Mouse (Mus musculus) lung, postnatal 0 days (tissue): ENCODE measurements around the gene Nppa. TPM values are rescaled to one million over a fixed set of nuclear protein-coding genes. Genes with fewer than 3 reads are reported as not detected.

Experiments used
- ATAC-seq: fragments of 200-750 bp; cut with Nextera tagmentation; 2 replicates; pipeline ENCODE4 v1.8.0; 2017; ENCODE audit warnings: moderate library complexity
- DNase-seq: peaks from one replicate; pipeline ENCODE4 v3.0.0-alpha.2; 2016; ENCODE audit warnings: low spot score
- H3K27ac ChIP-seq: fragments of 300-500 bp; sonication (generic); 2 replicates; pipeline ENCODE4 v1.5.1; 2014; ENCODE audit warnings: antibody characterized with exemption, mild to moderate bottlenecking, low read length, mixed read lengths
- H3K27me3 ChIP-seq: fragments of 300-500 bp; sonication (generic); replicated peaks from 2 replicates; pipeline ENCODE4 v1.6.1; 2014; ENCODE audit warnings: low read length, mixed read lengths; ENCODE audit not compliant: insufficient read depth
- H3K36me3 ChIP-seq: fragments of 300-500 bp; sonication (generic); 2 replicates; pipeline ENCODE4 v1.6.1; 2014; ENCODE audit warnings: low read length, mixed read lengths; ENCODE audit not compliant: insufficient read depth
- H3K4me1 ChIP-seq: fragments of 300-500 bp; sonication (generic); 2 replicates; pipeline ENCODE4 v1.6.1; 2014; ENCODE audit warnings: antibody characterized with exemption, low read depth, low read length, mixed read lengths; ENCODE audit not compliant: insufficient read depth
- H3K4me2 ChIP-seq: fragments of 300-500 bp; sonication (generic); replicated peaks from 2 replicates; pipeline ENCODE4 v1.6.1; 2014; ENCODE audit warnings: low read depth, mild to moderate bottlenecking, low read length, moderate library complexity, mixed read lengths
- H3K4me3 ChIP-seq: fragments of 300-500 bp; sonication (generic); 2 replicates; pipeline ENCODE4 v1.5.1; 2014; ENCODE audit warnings: low read depth, low read length
- H3K9ac ChIP-seq: fragments of 300-500 bp; sonication (generic); replicated peaks from 2 replicates; pipeline ENCODE4 v1.6.1; 2014; ENCODE audit warnings: low read depth, mild to moderate bottlenecking
- H3K9me3 ChIP-seq: fragments of 300-500 bp; sonication (generic); 2 replicates; pipeline ENCODE4 v1.6.1; 2016; ENCODE audit warnings: low read length, mixed read lengths
- CTCF ChIP-seq: IDR thresholded peaks from 2 replicates; pipeline ENCODE4 v1.5.1; 2016; ENCODE audit warnings: antibody characterized with exemption, mild to moderate bottlenecking
- EP300 ChIP-seq: IDR thresholded peaks from 2 replicates; pipeline ENCODE4 v1.6.1; 2016; ENCODE audit warnings: antibody characterized with exemption, mild to moderate bottlenecking, control low read depth
- whole genome bisulfite sequencing: fragments of 180-500 bp; shearing (Covaris S2); extraction: QIAGEN DNeasy Blood & Tissue Kit; methylation state at CpG from one replicate; pipeline ENCODE4 v1.1.7; 2014; 5-methylcytosine and 5-hydroxymethylcytosine counted together
- polyA plus RNA-seq: library from polyadenylated mRNA; unstranded; fragments of >200 nt; fragmentation: Nextera tagmentation; extraction: Ambion mirVana; gene quantifications from 2 replicates; pipeline ENCODE4 v1.2.1, GENCODE M21; 2015

Gene Nppa
- polyA plus RNA-seq, result 1.6 and 2.8 TPM in 2 replicates

DNA sequence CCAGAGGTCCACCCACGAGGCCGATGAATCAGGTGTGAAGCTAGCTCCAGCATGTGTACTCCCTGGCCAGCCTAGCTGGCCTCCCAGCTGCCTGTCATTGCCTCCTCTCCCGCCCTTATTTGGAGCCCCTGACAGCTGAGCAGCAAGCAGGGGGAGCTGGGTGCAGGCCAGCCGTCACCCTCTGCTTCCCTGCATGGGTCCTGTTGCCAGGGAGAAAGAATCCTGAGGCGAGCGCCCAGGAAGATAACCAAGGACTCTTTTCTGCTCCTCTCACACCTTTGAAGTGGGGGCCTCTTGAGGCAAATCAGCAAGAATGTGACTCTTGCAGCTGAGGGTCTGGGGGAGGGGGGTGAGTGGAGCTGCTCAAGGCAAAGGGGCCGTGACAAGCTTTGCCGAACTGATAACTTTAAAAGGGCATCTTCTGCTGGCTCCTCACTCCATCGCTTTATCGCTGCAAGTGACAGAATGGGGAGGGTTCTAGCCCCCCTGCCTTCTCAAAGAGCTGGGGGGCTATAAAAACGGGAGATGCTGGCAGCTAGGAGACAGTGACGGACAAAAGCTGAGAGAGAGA lies at the start of gene Nppa:
Nppa (plus strand) TSS at position 521 of the 571 bp plus-strand sequence.
- H3K4me1 ChIP-seq, result no peaks in the 10 kb centered on the region
- H3K4me3 ChIP-seq, result no peak within 1 kb of the TSS
- no peak for DNase-seq
- 0 out of 2 replicates have a peak, but pooled peaks cover 2% of the 10 kb centered on the region for H3K36me3 ChIP-seq
- H3K4me2 ChIP-seq, result no peak within 1 kb of the TSS
- no peak within 1 kb of the TSS for H3K9ac ChIP-seq
- no peak for TF ChIP-seq EP300
- no peak for TF ChIP-seq CTCF
- H3K27ac ChIP-seq, result no peak within 1 kb of the TSS
- WGBS, result 19% methylated on average over 12 of the region's 12 CpGs
- no peak for ATAC-seq
- H3K27me3 ChIP-seq, result no peaks in the 10 kb centered on the region
- no peaks in the 10 kb centered on the region for H3K9me3 ChIP-seq

DNA sequence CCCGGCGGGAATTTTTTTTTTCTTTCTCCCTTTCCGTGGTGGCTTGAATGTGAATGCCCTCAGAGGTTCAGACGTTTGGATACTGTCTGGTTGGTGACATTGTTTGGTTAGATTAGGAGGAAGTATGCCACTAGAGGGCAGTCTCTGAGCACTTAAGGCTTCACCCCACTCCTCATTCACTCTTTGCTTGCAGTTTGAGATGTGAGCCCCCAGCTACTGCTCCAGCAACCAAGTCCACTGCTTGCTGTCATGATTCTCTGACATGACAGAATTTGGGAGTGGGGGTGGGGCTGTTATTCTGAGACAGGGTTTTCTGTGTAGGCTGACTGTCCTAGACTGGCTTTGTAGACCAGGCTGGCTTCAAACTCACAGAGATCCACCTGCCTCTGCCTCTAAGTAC lies 46.9 kb upstream of the Nppa start:
- no peak for ATAC-seq
- 8% methylated on average over 4 of the region's 4 CpGs for WGBS

DNA sequence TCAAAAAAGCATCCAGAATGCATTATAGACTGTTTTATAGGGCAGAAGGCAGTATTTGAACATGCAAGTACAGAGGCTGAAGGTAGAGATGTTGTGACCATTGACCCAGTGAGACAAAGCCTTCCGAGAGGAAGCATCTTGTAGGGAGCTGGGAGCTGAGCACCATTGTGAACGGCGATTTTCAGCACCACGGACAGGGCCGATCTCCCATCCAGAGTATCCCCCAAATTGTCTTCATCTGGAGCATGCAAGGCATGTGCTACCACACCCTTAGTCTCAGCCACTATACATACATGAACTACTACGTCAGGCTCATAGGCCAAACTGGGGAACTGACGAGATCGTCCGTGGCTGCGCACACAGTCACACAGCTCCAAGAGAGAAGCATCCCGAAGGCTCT lies 43.4 kb upstream of the Nppa start:
- no peaks in the 10 kb centered on the region for H3K36me3 ChIP-seq
- no peak overlapping the region for H3K4me3 ChIP-seq
- no peak overlapping the region for H3K27ac ChIP-seq
- WGBS, result 37% methylated on average over 11 of the region's 11 CpGs
- no peak overlapping the region for H3K9ac ChIP-seq
- DNase-seq (no peak), ATAC-seq (no peak)
- no peaks in the 10 kb centered on the region for H3K27me3 ChIP-seq
- no peaks in the 10 kb centered on the region for H3K9me3 ChIP-seq
- no peaks in the 10 kb centered on the region for H3K4me1 ChIP-seq
- no peak overlapping the region for H3K4me2 ChIP-seq
- no peak for TF ChIP-seq EP300
- no peak for TF ChIP-seq CTCF

More for the DNA sequence above, 46.9 kb upstream of the Nppa start:
- no peaks in the 10 kb centered on the region for H3K9me3 ChIP-seq
- H3K36me3 ChIP-seq, result no peaks in the 10 kb centered on the region
- TF ChIP-seq CTCF (peak; percentile 70), EP300 (no peak)
- H3K27ac ChIP-seq, result no peak overlapping the region
- H3K4me3 ChIP-seq, result no peak overlapping the region
- DNase-seq, result peak; percentile 58
- no peak overlapping the region for H3K4me2 ChIP-seq
- no peak overlapping the region for H3K9ac ChIP-seq
- H3K4me1 ChIP-seq, result no peaks in the 10 kb centered on the region
- H3K27me3 ChIP-seq, result no peaks in the 10 kb centered on the region

DNA sequence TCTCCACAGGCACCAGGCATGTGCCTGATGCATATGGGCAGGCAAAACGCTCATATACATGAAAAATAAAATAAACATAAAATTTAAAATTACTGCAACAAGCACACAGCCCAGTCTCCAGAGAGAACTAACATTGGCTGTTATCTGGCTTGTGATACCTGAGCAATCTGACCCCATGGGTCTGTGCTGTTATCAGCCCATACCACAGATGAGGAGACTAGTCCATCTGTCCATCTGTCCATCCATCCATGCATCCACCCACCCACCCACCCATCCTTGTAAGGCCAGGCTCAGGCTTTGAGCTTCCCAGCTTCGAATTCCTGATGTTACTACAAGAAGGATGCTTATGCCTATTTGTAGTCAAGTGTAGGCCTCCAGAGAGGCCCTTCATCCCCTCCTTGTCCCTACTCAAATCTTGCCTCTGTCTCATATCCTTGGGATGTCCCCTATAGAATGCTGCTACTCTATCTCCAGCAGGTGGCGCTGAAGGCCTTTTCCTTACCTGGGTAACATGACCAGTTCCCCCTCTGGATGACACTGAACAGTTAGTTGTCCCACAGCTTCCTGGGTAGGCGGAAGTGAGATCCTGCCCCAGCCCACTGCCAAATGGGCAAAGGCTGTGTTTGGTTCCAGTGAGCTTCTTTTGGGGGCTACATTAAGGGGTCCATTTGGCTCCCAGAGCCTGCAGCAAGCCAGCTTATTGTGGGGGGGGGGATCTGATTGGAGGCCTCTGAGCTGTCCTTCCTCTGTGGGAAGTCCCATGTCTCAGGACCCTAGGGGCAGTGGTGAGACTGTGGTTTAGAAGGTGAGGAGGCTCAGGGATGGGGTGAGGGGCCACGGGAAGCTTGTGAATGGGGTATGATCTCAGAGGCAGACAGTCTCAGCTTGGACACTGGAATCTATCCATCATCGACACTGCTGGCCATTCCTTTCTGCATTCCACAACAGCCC lies 40.4 kb upstream of the Nppa start:
- Histone ChIP-seq H3K9me3 (no peaks in the 10 kb centered on the region), H3K9ac (no peak overlapping the region), H3K4me3 (no peak overlapping the region), H3K4me2 (no peak overlapping the region), H3K4me1 (no peaks in the 10 kb centered on the region), H3K27ac (no peak overlapping the region), H3K27me3 (no peaks in the 10 kb centered on the region), H3K36me3 (no peaks in the 10 kb centered on the region)
- DNase-seq (peak; percentile 67), ATAC-seq (peak; percentile 43; the same call in 1 of the 2 replicates)
- peak; percentile 82 for TF ChIP-seq CTCF
- no peak for TF ChIP-seq EP300
- WGBS, result 32% methylated on average over 6 of the region's 6 CpGs

DNA sequence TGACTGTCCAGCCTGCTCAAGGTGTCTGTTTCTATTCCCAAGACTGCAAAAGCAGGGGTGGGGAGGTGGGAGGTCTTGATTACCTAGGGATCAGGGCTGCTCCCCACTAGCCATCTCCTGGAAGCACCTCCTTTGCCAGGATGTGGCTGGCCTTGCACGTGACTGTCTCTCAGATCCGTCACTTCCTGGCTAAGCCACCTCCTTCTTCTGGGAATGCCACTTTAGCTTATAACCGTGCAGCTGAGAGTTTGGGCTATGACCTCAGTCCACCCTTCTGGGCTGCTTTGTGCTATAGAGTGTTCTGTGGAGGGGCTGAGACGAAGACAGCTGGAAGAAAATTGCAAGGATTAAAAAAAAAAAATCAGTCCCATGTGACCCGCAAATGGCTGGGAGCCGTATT lies 37.7 kb upstream of the Nppa start:
- WGBS, result 41% methylated on average over 6 of the region's 6 CpGs
- TF ChIP-seq EP300 (no peak), CTCF (no peak)
- Histone ChIP-seq H3K27ac (no peak overlapping the region), H3K9ac (no peak overlapping the region), H3K4me3 (no peak overlapping the region), H3K4me2 (no peak overlapping the region), H3K27me3 (no peaks in the 10 kb centered on the region), H3K9me3 (no peaks in the 10 kb centered on the region), H3K36me3 (no peaks in the 10 kb centered on the region), H3K4me1 (no peaks in the 10 kb centered on the region)
- DNase-seq (no peak), ATAC-seq (no peak)

DNA sequence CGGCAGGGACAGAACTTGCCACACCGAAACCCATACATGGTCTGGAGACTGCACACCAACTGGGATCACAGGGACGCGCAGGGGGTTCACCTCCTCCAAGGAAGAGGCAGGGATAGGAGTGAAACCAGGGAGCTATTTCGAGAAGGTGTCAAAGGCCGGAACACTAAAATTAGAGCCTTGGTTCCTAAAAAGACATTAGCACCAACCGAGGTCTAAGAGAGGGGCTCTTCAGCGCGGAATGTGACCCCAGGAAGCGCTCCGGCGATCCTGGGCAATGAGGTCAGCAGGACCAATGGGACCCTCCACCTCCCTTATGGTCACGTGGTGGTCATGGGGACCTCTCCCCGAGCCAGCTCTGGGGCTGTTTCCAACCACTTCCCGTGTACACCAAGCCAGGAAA lies 36.9 kb upstream of the Nppa start:
- H3K9ac ChIP-seq, result no peak overlapping the region
- 90% methylated on average over 15 of the region's 15 CpGs for WGBS
- no peak for DNase-seq
- no peaks in the 10 kb centered on the region for H3K27me3 ChIP-seq
- H3K27ac ChIP-seq, result no peak overlapping the region
- H3K36me3 ChIP-seq, result no peaks in the 10 kb centered on the region
- no peaks in the 10 kb centered on the region for H3K4me1 ChIP-seq
- H3K9me3 ChIP-seq, result no peaks in the 10 kb centered on the region
- no peak overlapping the region for H3K4me2 ChIP-seq
- TF ChIP-seq CTCF (no peak), EP300 (no peak)
- no peak overlapping the region for H3K4me3 ChIP-seq
- no peak for ATAC-seq
